Mouse (Mus musculus) lung, adult 2 months (tissue): ENCODE measurements around the gene Rinl. TPM values are rescaled to one million over a fixed set of nuclear protein-coding genes. Genes with fewer than 3 reads are reported as not detected.

Experiments
- DNase-seq: peaks from one replicate; pipeline ENCODE4 v3.0.0; 2022
- H3K4me1 ChIP-seq: fragments of 200-500 bp; 2 replicates; pipeline ENCODE4 v1.6.1; 2011; ENCODE audit warnings: low read length; ENCODE audit not compliant: control insufficient read depth, insufficient read depth
- H3K4me3 ChIP-seq: fragments of 200-500 bp; replicated peaks from 2 replicates; pipeline ENCODE3; 2011; ENCODE audit warnings: low read depth, mild to moderate bottlenecking, control low read depth, low read length; ENCODE audit errors: extremely low read depth
- CTCF ChIP-seq: fragments of 200-500 bp; IDR thresholded peaks from 2 replicates; pipeline ENCODE4 v1.5.1; 2011; ENCODE audit warnings: mild to moderate bottlenecking, low read length, control low read depth; ENCODE audit not compliant: insufficient read depth
- POLR2A ChIP-seq: fragments of 200-500 bp; IDR thresholded peaks from 2 replicates; pipeline ENCODE4 v1.6.1; 2011; ENCODE audit warnings: low read depth, mild to moderate bottlenecking, control low read depth, low read length, borderline replicate concordance; ENCODE audit errors: extremely low read depth
- WGBS: fragments of 180-500 bp; shearing (Covaris S2); methylation state at CpG from one replicate; pipeline ENCODE4 v1.1.7; 2018; 5-methylcytosine and 5-hydroxymethylcytosine counted together
- polyA plus RNA-seq: library from polyadenylated mRNA; depleted of rRNA; stranded (reverse); fragments of >200 nt; gene quantifications from 2 replicates; pipeline ENCODE4 v1.2.3, GENCODE M21; 2012

Rinl gene
- polyA plus RNA-seq, 1 experiment, result 14.5 TPM

DNA sequence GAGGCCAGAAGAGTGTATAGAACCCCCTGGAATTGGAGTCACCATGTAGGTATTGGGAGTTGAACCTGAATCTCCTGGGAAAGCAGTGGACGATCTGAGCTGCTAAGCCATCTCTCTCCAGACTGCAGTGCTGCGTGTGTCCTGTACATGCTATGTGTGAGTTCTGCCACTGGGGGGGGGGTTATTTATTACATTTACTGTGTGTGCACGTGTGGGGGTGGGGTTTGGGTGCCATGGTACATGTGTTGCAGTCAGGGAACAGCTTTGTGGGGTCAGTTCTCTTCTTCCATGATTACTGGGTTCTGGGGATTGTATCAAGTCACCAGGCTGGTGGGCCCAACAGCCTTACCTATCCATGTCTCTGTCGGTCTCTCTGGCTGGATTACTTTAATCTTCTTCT, 18.1 kb downstream of the Rinl start:
- TF ChIP-seq CTCF, result no peak
- no peak for TF ChIP-seq POLR2A
- no peak for DNase-seq
- Histone ChIP-seq H3K4me3 (no peak overlapping the region), H3K4me1 (peaks cover 22% of the 10 kb centered on the region)
- WGBS, result 53% methylated on average over 4 of the region's 4 CpGs

DNA sequence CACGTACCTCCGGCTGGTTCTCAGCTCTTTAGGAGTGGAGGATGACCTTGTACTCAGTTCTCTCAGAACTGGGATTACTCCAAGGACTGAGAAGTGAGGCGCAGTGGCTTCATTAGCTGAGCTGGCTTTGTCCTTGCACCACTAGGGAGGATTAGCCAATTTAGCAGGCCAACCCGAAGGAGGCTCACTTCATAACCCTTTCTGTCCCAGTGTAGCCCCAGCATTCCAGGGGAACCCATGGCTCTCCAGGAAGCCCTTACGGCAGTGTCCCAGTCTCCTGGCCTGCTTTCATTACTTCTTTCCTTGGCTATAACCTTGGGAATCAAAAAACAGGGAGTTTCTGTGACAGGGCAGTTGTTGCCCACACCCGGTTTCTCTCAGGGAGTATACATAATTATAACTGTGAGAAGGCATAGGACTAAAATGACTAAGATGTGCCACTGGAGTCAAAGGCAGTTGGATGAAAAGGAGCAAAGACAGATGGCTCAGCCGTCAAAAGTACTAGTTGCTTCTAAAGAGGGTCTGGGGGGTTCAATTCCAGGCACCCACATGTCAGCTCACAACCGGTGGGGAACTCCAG, 19.0 kb downstream of the Rinl start:
- WGBS, result 37% methylated on average over 7 of the region's 8 CpGs
- H3K4me1 ChIP-seq, result peaks cover 23% of the 10 kb centered on the region
- H3K4me3 ChIP-seq, result peak overlapping the region; percentile 90
- peak; percentile 48 for DNase-seq
- TF ChIP-seq POLR2A, result 0 out of 2 replicates have a peak, but pooled peaks have one; percentile 15
- TF ChIP-seq CTCF, result no peak

DNA sequence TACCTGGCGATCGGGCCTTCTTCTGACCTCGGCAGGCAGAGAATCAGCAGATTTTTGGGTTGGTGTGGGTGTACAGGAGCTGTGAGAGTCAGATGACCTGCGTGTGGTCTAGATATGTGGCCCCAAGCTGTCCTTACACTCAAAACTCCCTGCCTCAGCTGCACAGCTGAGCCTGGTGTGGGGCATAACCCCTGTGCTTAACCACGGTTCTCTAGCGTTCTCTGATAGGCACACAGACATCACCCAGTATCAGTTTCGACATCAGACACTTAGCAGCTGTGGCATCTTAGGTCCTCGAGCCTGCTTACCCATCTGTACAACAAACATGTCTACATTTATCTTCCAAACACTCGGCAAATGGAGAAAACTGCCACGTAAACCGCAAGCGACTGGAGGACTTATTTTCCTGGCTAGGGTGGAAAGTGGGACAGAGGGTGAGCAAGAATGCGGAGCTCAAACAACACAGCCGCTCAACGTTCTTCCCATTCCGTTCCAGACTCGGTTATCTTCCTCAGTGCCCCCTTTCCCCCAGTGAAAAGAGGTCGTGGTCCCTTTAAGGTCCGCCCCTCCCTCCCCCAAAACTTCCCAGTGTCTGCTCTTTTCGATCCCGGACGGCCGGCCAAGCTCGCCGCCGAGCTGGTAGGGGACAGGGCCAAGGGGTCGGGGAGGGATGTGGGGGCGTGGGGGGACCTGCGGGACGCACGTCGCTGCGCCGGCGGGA, 19.6 kb downstream of the Rinl start, which contains the start of gene Hnrnpl:
TSS of gene Hnrnpl (plus strand) at position 321 of the 721 bp plus-strand sequence.
- TF ChIP-seq CTCF, result no peak
- peak; percentile 22; the same call in 1 of the 2 replicates for TF ChIP-seq POLR2A
- peak within 1 kb of the TSS; percentile 90 for H3K4me3 ChIP-seq
- peaks cover 22% of the 10 kb centered on the region for H3K4me1 ChIP-seq
- DNase-seq, result peak; percentile 60
- 3% methylated on average over 35 of the region's 35 CpGs for WGBS

DNA sequence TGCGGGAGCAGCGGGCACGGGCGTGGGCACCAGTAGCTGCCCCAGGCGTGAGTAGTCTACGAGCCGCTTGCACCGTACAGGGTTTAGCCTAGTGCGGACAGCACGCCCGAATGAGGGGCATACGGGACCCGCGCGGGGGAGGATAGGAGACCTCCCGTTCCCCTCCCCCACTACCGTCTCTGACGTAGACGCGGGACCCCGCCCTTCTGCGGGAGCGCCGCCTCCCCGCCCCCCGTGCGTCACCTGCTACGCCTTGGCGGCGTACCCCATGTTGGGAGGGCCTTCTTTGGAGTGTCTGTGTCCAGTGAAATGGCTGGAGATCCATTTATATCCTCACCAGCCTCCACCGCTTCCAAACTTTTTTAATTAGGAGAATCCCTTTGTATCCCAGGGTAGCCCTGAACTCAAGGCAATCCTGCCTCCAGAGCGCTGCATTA, 20.2 kb downstream of the Rinl start:
- TF ChIP-seq POLR2A, result peak; percentile 85; the same call in 1 of the 2 replicates
- TF ChIP-seq CTCF, result no peak
- peaks cover 24% of the 10 kb centered on the region for H3K4me1 ChIP-seq
- H3K4me3 ChIP-seq, result peak overlapping the region; percentile 90
- under 1% methylated on average over 32 of the region's 32 CpGs for WGBS
- DNase-seq, result peak; percentile 96

GRCm38 (mm10) chr7:28809401-28810089, 20.8 kb downstream of the Rinl start:
- under 1% methylated on average over 35 of the region's 35 CpGs for WGBS
- Histone ChIP-seq H3K4me1 (peaks cover 22% of the 10 kb centered on the region), H3K4me3 (peak overlapping the region; percentile 90)
- TF ChIP-seq POLR2A (peak; percentile 53; the same call in 1 of the 2 replicates), CTCF (no peak)
- DNase-seq, result peak; percentile 70

DNA sequence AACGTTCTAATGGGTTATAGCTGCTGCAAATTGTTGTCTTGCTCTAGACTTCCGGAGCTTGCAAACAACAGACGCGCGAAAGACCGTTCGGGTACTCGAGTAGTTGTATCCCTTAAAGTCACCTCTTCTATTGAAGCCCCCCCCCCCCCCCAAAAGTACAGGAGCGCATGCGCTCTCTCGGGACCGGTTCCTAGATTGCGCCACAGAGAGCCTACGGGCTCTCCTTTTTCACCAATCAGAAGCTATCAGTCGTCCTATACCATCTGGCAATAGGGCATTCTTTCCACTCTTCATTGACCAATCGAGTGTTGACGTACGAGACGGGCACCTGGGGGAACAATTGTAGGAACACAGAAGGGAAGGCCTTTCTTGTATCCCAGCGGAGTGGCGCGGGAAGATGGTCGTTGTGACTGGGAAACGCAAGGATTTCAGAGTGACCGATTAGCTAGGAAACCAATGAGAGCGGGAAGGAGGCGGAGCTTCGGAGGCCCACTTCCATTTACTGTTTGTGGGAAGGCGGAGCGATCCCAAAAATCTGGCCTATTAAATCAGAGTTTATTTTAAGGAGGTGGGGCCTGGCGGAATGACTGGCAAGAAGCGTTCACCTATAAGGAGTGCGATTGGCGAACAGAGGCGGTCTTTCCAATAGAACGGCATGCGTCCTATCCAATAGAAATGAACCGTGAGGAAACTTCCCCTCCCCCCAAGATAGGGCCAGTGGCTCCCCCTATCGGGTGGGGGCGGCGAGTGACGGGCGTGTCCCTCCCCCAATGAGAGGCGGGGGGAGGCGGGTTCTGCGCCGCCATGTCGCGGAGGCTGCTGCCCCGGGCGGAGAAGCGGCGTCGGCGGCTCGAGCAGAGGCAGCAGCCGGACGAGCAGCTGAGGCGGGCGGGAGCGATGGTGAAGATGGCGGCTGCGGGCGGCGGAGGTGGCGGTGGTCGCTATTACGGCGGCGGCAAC, 21.6 kb downstream of the Rinl start:
- Histone ChIP-seq H3K4me1 (peaks cover 22% of the 10 kb centered on the region), H3K4me3 (peak overlapping the region; percentile 90)
- DNase-seq, result peak; percentile 98
- WGBS, result under 1% methylated on average over 70 of the region's 70 CpGs
- TF ChIP-seq CTCF (no peak), POLR2A (peak; percentile 99)

DNA sequence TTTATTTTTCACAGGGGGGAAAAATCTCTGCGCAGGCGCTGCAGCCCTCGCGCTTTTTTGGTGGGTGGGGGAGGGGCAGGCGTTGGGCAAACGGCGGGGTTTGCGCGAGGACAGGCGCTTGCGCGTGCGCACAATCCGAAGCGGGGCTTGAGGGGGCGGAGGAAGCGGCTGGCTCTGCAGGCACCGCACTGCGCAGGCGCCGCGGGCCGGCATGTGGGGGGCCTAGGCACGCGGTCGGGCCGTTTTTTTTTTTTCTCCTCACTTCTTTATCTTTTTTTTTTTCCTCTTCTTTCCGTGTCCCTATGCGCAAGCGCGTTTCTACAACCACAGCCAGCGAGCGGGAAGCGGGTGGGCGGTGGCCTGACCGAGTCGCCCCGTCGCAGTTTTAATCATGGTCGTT, 22.5 kb downstream of the Rinl start:
- Histone ChIP-seq H3K4me1 (peaks cover 25% of the 10 kb centered on the region), H3K4me3 (peak overlapping the region; percentile 83)
- DNase-seq, result peak; percentile 83
- under 1% methylated on average over 40 of the region's 40 CpGs for WGBS
- TF ChIP-seq POLR2A, result no peak
- TF ChIP-seq CTCF, result no peak

DNA sequence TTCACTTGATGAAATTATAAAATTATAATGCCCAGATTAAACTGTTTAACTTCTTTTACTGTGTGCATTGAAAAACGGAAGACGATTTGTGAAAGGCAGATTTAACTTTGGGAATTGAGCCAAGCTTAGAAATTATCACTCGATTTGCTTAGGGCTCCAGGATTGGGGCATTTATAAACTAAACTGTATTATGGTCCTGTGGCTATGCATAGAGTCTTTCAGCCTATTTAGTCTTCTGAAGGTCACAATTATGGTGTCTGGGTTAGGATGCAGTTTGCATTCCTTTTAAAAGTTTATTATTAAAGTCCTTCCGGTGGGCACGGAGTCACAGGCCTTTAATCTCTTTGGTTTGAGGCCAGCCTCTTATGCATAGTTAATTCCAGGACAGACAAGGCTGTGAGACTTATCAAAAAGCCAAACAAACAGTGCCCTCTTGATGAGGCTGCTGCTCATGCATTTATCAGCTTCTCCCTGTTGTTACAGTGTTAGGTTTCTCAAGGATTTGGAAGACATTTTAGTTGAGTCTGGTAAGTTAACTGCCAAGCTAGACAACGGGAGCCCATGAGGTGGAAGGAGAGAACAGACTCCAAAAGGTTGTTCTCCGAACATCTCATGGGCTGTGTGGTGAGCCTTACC, 23.0 kb downstream of the Rinl start:
- WGBS, result 1% methylated on average over 7 of the region's 7 CpGs
- Histone ChIP-seq H3K4me3 (peak overlapping the region; percentile 83), H3K4me1 (peaks cover 25% of the 10 kb centered on the region)
- TF ChIP-seq POLR2A, result no peak
- no peak for TF ChIP-seq CTCF
- no peak for DNase-seq

DNA sequence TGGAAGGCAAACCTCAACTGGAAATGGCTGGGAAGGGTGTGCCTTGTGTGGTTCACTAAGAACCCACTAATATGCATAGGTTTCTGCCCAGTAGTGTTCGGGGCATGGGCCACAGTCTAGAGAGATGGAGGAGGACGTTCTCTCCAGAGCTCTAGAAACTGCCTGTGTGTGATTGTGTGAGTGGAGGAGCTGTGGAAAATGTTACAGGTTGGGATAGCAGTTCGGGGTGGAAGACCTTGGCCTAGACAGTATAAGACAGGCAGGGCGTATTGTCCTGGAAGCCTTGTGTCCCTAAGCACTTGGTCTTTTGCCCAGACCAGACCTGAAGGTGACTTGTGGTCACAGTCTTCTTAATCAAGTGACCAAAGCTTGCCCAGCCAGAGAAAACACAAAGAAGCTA, 23.7 kb downstream of the Rinl start:
- 14% methylated on average over 4 of the region's 4 CpGs for WGBS
- H3K4me3 ChIP-seq, result peak overlapping the region; percentile 27
- TF ChIP-seq CTCF (no peak), POLR2A (no peak)
- DNase-seq, result no peak
- peaks cover 27% of the 10 kb centered on the region for H3K4me1 ChIP-seq
